Mouse (Mus musculus): ENCODE data around the gene Slc9a7.

GRCm38 (mm10) chrX:20185616-20186015 lies 106.0 kb downstream of the Slc9a7 start:
- TF ChIP-seq CTCF (IDR thresholded peaks at IDR 0.05; ENCODE audit: borderline replicate concordance, extremely low read depth, insufficient read depth, insufficient read length) (no peak), POLR2A (IDR thresholded peaks at IDR 0.05; ENCODE audit: borderline replicate concordance, extremely low read depth, insufficient read depth, insufficient read length, poor library complexity, severe bottlenecking) (no peak)

Measured in brain, embryonic 14.5 days (tissue).